Mouse (Mus musculus): ENCODE measurements around the gene Macrod2.
A peak's percentile ranks its signal among the peaks of the same experiment; 100 is the strongest.

Gene Macrod2

DNA sequence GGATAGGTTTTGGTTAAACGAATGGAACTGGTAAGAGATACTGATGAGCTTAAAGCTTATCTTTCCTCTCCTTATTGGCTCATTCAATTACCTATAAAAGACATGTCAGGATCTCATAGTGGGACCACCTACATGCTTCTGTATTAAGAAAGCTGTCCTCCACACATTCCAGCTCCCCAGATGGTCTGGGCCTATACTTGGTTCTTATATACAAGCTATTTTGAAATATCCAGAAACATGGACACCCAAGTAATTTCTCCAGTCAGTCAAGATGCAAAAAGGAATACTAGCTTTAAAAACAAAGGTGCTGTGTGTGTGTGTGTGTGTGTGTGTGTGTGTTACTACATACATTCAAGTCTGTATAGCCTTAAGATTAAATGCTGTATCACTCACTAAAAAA is 833.7 kb downstream of the Macrod2 start:
- DNase-seq (ENCODE audit: low spot score): no peak

DNA sequence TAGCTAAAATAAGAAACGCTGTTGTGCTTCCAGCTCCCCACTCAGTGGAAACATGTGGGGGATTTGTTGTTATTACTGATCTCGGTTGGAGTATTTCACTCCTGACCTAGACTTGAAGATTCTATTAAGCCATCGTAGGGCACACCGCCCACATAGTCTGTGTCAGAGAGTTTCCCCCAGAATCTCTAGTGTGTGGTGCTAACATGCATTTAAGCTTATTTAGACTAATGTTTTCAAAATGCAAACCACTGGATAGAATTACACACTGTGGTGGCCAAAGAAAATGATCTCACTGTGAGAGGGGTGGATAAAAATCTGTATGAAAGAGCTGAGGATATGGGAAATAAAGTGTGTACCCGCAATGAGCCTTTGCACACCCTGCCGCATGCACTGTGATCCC is 834.7 kb downstream of the Macrod2 start:
- no peak for DNase-seq (ENCODE audit: low spot score)

DNA sequence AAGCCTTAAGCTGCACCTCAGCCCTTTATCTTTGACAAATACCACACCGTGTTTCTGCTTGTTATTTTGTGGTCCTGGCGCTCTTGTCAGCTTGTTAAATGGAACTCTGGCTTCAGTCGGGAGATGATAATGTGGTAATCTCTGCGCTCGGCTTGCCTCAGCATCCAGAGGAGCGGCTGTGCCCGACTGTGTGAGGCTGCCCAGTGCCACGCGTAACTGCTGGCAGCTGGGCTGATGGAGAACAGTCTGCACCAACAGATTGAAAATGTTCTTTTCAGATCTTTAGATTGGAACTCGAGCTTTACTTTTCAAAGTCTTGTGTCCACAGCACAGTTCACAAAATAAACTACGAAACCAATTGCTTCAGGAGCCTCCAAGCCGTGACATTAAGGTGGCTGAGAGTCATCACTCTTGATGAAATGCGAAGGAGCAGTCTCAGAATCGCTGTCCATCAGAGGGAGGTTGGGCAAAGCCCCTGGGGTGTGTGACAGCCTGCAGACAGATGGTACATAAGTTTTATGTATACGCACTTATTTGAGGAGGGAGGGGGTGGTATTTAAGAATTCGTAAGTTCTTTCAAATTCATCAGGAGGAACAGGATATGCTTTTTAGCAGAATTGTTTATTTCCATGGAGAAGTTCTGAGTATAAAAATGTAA is 836.0 kb downstream of the Macrod2 start:
- no peak for DNase-seq (ENCODE audit: low spot score)

DNA sequence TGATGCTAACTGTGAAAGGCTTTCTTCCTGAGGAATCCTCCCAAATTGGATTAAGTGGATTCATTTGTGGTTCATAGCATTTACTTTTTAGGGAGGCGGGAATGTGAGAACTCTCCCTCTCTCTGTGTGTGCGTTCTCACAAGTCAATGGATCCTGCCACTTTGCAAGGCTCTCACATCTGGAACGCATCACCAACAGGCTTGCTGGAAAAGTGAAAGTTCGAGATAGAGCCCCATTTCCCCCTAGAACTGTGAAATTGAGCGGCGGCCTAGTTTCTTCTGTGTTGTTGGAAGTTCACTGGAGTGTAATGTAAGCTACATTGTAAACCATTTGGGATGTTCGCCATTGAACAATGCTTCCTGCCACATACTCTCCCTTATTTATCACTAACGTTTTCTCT is 839.2 kb downstream of the Macrod2 start:
- no peak for DNase-seq (ENCODE audit: low spot score)

DNA sequence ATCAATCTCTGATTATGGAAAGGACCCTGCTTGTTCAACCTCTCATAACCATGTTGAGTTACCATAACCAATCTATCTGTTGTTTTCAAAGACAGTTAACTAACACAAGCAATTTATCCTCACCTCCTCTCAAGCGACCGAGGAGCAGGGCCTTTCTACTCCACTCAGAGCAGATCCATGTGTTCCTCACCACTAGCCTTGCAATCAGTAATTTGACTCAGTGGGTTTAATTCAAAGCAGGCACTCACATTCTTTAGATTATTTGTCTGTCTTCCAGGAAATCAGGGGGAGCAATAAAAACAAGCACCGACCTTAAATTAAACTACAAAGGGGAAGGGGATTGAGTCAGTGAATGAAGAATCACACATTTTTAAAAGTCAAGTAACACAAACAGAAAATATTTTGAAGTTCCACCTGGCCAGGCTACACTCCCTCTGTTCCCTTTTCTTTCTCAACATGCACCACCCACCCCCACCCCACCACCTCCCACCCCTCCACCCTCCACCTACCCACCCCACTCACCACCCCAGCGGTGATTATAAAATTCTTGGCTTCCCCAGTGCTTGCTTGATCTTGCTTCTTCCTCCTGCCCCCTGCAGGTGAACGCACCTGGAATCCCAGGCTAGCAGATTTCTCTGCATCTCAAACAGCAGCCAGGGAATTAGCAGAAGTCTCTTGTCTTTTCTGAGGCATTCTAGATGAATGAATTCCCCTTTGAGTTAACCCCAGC is 839.8 kb downstream of the Macrod2 start:
- no peak for DNase-seq (ENCODE audit: low spot score)

DNA sequence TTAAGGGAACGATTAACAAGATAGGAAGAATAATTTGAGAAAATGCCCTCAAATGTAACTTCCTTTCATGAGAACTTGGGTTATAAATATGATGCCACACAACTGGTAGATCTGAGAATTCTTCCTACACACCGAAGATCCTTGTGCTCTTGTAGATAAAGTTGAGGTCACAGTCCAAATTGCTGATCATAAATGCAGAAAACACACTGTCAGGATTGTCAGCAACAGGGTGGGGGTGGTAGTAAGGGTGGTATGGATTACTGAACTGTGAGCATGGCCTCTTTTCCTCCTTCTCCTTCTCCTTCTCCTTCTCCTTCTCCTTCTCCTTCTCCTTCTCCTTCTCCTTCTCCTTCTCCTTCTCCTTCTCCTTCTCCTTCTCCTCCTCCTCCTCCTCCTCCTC is 852.6 kb downstream of the Macrod2 start:
- no peak for DNase-seq (ENCODE audit: low spot score)

DNA sequence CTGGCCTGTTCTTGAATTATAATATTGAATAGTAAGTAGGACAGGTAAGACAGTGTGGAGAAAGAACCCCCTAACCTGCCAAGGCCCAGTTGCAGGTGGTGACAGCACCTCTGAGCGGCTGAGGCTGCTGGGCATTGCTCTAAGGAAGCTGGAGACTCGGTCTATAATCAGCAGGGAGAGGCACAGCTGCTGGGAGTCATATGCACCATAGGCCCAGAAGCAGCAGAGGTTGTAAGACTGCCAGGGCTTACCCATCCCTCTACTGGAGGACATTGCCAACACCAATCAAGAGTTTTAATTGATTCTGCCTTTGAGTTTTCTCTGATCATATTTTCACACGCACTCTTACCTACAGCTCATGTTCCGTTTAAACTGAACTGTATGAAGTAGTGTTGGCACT is 869.5 kb downstream of the Macrod2 start:
- no peak for DNase-seq (ENCODE audit: low spot score)

DNA sequence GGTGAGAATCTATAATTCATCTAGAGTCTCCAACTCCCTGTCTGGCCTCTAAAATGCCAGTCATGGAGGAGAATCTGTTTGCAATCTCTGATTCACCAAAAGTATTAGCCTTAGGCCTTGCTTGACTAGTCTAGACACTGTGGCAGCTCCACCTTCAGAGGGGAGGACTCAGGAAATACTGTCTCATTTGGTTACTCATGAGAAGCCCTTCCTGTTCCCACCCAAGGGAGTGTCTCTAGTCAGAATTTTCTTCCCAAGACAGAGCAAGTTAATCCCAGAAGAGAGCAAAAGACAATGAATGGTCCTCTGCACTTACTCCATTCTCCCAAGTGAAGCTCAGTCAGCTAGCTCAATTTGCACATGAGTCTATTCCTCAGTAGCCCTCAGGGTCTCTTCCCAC is 871.5 kb downstream of the Macrod2 start:
- DNase-seq (ENCODE audit: low spot score): no peak

DNA sequence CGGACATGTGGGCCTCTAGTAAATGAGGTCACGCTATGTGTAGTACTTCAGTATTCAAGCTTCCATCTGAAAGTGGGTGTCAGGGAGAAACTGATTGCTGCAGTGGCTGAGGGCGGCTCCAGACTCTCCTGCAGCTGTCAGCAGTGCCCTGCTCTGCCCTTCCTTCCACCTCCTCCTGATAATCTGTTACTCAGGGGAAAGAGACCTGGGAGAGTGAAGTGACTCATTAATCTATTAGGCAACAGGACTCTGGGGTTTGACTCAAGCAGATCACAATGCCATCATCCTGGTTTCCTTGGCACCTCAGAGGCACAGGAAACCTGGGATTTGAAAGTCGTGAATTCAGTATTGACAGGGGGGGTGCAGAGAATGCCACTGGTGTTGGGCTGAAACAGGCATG is 876.4 kb downstream of the Macrod2 start:
- no peak for DNase-seq (ENCODE audit: low spot score)

DNA sequence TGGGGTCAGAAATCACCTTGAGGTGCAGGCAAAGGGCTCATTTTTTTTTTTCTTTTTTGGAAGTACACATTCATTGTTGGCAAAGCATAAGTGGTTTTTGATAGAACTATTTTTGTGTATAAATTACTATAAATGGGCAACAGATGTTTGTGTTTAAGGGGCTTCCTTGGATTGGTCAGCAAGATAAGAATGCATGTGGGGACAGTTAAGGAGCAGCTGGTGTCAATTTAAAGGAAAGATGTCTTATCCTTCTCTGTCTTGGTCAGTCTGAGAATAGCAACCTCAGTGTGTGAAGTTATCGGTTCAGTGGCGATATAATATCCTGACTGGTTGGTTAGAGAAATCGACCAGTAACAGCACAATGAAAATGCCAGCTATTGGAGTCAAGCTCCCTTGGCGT is 877.9 kb downstream of the Macrod2 start:
- DNase-seq (ENCODE audit: low spot score): no peak

DNA sequence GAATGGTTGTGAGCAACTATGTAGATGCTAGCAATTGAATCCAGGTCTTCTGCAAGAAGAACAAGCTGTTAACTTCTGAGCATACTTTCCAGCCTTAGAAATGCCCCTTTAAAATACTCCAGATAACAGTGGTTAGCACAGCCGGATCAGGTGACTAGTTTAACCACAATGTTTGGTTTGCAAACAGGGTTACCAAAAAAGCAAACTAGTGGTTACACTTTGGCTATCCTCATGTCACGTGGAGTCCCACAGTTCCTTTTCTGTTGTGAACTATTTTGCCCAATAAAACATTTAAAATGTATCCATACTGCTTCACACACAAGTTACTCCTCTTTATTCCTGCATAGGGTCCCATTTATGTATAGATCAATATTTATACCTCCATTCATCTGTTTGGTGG is 879.2 kb downstream of the Macrod2 start:
- DNase-seq (ENCODE audit: low spot score): no peak

DNA sequence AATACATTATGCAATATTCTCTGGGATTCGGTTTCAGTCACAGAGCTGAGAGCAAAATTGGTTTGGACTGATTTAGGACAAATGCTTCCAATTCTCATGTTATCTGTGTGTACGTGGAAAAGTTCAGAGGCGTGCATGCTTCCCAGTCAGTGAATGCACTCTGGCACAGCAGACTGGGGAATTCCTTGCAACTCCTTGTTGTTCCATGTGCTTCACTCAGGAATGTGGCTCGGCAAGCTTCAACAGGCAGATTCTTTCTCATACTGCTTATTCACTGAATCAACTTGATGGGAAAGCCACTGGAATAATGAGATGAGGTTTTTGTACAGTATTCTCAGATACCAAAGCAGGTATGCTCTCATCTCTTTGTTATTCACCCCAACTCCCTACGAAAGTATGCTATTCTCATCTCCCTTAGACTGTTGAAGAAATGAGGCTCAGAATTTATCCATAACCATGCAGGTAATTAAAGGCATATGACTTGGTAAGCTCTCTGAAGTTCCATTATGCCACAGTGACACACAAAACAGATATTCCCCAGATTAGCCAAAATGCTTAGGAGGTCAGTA is 884.1 kb downstream of the Macrod2 start:
- peak; percentile 42 for DNase-seq (ENCODE audit: low spot score)

DNA sequence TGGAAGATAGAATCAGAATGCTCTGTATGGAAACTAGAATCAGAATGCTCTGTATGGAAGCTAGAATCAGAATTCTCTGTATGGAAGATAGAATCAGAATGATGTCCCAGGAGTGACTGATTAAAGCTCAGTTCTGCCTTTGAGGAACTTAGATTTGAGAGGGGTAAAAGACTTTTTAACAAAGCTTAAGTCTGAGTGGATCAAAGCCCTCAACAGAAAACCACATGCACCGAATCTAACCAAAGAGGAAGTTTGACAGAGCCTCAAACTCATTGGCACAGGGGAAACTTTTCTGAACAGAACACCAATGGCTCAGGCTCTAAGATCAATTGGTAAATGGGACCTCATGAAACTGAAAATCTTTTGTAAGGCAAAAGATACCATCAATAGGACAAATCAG is 885.7 kb downstream of the Macrod2 start:
- no peak for DNase-seq (ENCODE audit: low spot score)

DNA sequence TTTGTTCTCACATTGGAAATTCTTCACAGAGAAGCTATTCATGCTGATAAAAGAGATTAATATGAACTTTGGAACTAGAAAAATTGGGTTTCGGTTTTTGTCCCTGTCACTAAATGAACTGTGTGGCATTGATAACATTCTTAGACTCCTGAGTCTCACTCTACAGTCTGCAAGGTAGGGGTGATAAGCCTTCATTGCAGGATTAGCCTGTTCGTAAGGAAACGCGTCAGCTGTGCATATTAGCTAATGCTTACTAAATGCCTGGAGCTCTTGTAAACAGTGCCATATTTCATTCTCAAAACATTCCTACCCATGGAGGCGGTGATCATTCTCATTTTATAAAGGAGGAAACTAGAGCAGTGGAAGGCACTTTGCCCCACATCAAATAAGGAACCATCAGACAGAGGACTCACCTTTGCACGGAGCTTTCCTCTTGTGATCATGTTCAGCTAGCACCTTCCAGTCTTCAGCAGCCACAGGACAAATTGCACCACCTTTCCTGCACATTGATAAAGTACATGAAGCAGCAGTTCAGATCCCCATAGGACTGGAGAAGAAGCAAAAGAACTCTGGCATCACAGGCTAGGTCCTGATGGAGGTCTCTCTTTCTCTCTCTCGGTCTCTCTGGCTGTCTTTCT is 891.1 kb downstream of the Macrod2 start:
- no peak for DNase-seq (ENCODE audit: low spot score)

DNA sequence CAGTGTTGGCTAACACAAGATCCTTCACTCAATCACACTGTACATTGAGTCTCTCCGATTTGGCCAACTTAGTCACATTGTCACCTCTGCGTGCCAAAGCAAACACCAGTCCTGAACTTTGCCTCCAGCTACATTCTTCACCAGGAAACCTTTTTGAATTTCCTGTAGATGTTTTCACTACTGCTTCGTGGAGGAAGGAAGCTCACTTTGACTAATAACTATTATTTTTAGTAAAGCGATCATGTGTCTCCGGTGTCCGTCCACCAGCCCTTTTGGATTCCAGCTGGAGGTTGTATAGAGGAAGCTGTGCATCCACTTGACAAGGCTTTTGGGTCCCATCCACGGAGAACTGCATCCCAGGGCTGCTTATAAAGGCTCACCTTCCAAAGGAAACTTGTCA is 893.4 kb downstream of the Macrod2 start:
- peak; percentile 12 for DNase-seq (ENCODE audit: low spot score)

DNA sequence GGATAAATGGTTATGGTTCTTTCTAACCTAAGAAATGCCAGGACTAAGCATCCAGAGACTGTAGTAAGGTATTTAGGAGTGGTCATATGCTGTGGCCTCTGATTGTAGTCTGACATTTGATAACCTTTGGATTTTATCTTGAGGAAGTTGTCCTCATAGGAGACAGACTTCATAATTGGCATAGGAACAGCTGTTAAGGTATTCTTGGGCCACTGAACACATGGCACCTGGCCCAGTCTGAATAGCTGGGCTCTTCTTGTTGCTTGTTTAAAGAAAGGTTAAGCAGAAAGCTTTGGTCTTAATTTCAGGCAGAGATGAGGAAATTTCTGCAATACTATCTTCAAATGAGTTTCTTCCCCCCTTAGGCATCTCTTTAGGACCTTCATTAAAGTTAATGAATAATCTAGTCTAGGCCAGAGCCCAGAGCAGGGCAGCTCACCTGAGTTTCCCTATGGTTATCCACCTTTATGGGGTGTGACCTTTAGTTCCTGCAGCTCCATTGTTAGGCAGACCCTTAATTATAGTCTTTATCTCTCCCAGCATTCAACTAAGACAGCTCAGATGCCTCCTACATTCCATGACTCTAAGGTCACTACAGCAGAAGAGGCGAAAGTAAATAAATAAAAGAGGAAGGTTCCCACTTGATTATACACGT is 894.1 kb downstream of the Macrod2 start:
- peak; percentile 6 for DNase-seq (ENCODE audit: low spot score)

DNA sequence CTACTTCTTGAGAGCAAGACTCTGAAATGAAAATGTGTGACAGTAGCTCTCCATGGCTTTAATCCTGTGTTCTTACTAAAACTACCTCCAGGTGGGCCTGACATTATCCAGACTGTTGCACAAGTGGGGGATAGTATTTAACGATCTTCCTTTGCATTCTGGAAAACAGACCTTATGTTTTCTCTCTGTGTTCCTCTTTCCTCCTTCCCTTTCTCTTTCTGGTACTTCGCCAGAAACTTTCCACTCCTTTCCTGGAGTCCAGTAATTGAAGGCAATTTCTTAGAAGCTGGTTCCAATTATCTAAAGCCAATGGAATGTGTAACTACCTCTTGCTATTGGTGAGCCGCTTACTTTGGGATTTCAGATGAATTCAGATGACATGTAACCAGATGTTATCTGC is 897.7 kb downstream of the Macrod2 start:
- DNase-seq (ENCODE audit: low spot score): no peak

DNA sequence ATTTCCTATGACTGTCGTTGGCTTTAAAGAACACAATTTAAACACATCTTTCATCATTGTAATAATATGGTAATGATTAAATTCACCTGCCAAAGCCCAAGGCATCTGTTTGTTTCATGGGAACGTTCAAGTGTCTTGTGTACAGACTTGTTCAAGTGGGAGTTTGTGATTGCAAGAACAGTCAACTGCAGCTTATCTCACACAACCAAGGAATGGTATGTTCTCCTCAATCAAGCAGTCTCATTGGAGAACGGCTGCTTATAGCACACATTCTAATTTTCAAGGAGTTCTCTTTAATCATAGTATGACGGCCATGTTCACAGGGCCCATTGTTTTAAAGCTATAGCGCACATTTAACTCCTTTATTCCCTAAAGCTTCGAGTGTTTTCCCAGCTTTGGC is 904.1 kb downstream of the Macrod2 start:
- DNase-seq (ENCODE audit: low spot score): no peak

DNA sequence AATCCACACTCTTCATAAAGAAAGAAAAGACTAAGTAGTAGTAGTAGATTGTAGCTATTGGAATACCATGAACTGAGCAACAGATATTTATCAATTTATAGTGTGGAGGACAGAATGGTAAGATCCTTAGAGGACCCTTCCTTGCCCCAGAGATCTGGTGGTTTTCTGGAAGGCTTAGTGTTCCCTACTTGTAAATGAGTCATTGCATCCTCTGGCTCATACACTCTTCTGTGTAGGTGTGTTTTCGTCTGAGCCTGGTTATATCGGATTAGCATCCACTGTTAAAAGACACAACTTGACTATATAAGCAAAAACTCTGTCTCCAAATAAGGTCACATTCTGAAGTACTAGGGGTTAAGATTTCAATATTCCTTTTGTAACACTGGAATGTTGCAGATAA is 905.9 kb downstream of the Macrod2 start:
- DNase-seq (ENCODE audit: low spot score): no peak

DNA sequence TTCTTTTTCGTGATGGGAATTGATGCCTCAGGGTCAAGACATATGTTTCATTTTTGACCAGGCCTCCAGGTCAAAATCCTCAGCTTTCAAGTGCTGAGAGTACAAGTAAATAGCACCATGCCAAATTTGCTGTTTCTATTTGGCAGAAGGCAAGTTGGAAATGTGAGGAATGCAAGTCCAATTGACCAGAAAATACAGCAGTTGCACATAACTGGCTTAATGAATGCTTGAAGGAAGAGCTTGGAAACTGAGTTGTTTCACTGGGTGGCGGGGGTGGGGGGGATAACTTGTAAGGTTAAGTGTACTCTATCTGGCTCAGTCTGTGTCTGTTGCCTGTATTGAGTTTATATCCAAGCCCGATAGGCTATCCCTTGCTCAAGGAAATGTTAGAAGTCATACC is 913.3 kb downstream of the Macrod2 start:
- DNase-seq (ENCODE audit: low spot score): no peak

DNA sequence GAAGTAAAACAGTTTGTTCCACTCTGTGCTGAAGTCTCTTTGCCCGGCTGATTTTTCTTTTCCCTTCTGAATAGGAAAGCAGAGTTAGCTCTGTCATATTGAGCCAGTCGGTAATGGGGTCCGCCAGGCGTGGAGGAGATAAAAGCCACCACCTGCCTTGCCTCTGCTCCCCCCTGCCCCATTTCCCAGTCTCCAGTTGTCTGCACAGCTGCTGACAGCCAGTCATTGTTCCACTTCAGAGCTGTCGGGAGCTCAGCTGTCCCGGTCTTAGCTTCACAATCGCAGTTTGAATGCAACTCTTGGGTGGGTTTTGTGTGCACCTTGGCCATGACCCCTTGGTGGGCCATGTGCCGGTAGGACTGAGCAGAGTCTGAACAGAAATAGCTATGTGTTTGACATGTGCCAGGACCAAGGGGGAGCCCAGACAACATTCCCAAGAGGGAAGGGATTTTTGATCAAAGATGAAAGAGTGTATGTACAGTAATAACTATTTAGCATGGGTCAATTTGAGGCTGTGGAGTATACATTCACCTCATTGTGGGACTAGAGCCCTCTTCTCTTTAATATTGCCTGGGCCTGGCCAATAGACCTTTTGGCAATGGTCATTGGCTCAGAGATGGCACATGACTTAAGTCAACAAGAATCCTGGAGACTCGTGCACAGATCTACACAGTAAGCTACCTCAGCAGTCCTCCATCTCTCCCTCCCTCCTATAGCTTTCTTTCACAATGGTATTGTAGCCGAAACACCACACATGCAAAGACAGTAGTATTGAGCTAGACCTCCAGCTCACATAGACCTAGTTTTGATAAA is 917.2 kb downstream of the Macrod2 start:
- no peak for DNase-seq (ENCODE audit: low spot score)

DNA sequence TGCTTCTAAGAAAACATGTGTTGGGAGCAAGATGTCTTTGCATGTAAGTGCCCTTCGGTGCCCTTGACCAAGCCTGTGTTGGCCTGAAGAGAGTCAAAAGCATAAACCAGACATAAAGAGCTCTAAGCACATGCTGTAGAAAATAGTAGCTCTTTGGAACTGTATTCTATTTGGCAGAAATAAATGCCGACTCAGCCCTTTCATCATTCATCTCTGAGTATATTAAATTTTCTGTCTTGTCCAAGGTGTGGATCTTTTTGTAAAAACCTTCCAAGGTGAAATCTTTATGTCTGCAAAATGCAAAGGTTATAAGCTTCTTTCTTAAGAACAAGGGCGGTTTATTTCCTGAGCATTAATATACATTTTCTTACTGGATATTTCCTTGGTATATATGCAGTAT is 920.2 kb downstream of the Macrod2 start:
- no peak for DNase-seq (ENCODE audit: low spot score)

Data from urinary bladder, postnatal 14 days (tissue).